Mouse (Mus musculus) subcutaneous adipose tissue, adult 2 months (tissue): ENCODE measurements around the gene Echdc1. TPM values are rescaled to one million over a fixed set of nuclear protein-coding genes. Genes with fewer than 3 reads are reported as not detected.

Experiments
- polyA plus RNA-seq: library from polyadenylated mRNA; depleted of rRNA; stranded (reverse); fragments of >200 nt; gene quantifications from 2 replicates; pipeline ENCODE4 v1.2.3, GENCODE M21; 2012; ENCODE audit warnings: low replicate concordance; rRNA removed

The Echdc1 gene
- polyA plus RNA-seq = 41.5 and 44.5 TPM in 2 replicates

DNA sequence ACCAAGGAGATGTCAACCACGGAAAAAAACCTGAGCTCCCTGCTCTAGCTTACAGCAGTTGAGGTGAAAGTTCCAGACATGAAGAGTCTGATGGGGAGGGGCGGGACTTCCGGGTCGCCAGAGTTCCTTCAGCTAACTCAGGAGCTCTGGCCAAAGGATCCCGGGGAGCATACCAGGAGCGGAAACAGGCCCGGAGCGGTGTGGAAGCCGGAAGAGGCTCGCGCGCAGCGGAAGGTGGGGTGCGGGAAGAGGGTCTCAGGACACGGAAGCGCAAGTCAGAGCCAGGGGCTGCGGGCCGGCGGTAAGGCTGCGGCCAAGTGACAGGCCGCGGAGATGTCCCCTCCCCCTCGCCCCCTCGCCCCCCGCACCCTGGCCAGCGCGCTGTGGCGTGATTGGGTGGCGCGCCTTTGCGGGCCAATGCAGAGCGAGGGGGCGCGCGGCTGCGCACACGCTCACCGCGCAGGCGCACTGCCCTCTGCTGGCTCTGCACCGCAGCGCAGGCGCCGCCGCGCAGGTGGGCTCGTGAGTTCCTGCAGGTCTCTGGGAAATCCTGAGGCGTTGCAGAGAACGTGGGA lies at the start of gene Echdc1:
Gene Echdc1 (plus strand): TSS at position 103 of the 575 bp plus-strand sequence.

DNA sequence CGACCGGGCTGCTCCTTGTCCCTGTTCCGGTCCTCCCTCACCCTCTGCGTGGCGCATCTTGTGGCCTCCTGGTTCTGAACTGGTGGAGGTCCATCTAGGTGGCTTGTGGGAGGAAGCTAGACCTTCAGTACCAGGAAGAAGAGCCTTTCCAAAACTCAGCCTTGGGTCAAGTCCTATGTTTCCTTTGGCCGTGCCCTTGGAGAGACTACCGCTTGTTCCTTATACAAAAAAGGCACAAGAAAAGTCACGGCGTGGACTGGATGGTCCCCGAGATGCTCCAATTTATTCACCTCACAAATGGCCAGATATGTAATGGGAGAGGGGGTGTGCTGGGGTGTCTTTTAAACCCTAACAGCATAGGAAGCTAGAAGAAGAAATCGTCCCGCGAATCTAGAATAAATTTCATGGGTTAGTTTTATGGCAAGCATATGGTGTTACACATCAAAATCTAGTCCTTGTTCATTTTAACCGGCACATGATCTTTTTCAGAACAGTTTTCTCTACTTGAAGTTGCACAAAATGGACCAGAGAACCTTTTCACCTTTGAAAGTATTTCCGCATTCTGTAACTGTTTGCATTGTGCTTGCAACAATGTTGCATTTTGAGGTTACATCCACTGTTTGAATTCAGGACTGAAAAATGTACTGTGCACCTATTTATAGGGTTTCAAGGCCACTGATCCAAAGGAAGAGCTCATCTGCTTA lies 49.4 kb downstream of the Echdc1 start, which contains the start of gene Rnf146:
Gene Rnf146 (minus strand): TSS at position 246 of the 704 bp plus-strand sequence.

Other genes starting within 250 kb of the Echdc1 start
- gene Soga3, start 169.3 kb upstream of the Echdc1 start, polyA plus RNA-seq = 0.08 TPM in 1 of 2 replicates, not detected in the other
- not detected in 2 replicates for gene Gm49353, start 114.2 kb upstream of the Echdc1 start, polyA plus RNA-seq
- gene 9330159F19Rik, start 101.6 kb upstream of the Echdc1 start, polyA plus RNA-seq = 1.1 and 1.6 TPM in 2 replicates
- gene Rnf146, start 49.3 kb downstream of the Echdc1 start, polyA plus RNA-seq = 24.8 and 31.1 TPM in 2 replicates
- gene Rspo3, start 222.7 kb downstream of the Echdc1 start, polyA plus RNA-seq = 0.64 and 13.9 TPM in 2 replicates